Mouse (Mus musculus): ENCODE measurements around the gene Mcrs1. TPM values are rescaled to one million over a fixed set of nuclear protein-coding genes. Genes with fewer than 3 reads are reported as not detected.

The Mcrs1 gene
- polyA plus RNA-seq, 1 experiment = 113 TPM

DNA sequence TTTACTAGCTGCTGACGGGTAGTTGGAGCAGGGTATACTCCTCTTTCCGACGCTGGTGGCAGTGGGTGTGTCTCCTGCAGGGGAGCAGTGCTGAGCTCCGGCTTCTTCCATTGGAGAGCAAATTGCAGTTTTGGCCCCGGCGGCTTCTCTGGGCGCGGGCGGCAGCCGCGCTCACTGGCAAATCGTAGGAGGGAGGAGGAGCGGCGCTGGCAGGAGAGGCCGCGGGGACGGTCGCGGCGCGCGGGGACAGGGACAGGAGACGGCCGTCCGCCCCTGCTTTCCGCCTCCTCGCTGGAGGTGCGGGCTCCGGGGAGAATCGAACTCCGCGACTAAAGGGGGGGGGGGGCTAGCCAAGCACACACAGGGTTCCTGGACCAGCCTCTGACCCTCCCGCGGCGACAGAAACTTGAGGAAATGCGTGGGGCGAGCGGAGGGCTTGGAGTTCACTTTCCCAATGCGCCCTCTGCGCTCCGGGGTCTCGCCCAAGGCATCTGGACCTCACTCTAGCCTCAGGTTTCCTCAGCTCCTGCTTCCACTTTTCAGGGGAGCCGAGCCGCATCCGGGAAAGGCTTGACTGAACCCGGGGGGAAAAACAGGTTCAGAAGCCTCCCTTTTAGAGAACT, 28.1 kb downstream of the Mcrs1 start:
- peak overlapping the region; percentile 75 for H3K4me3 ChIP-seq (ENCODE audit: control insufficient read depth, low read depth, low read length)
- H3K4me1 ChIP-seq (ENCODE audit: control insufficient read depth, insufficient read depth, low read length) = peaks cover 19% of the 10 kb centered on the region
- H3K27ac ChIP-seq (ENCODE audit: control insufficient read depth, insufficient read depth, low read depth, low read length) = no peak overlapping the region
- no peaks in the 10 kb centered on the region for H3K36me3 ChIP-seq (ENCODE audit: control insufficient read depth, insufficient read depth, low read length)
- TF ChIP-seq POLR2A (IDR thresholded peaks at IDR 0.05; ENCODE audit: control insufficient read depth, low read depth, low read length) (no peak), CTCF (IDR thresholded peaks at IDR 0.05; ENCODE audit: control insufficient read depth, insufficient read depth, insufficient replicate concordance, low read depth, low read length) (no peak)
- no peaks in the 10 kb centered on the region; the same call in 1 of the 2 replicates for H3K27me3 ChIP-seq (ENCODE audit: control insufficient read depth, insufficient read depth, low read length)

DNA sequence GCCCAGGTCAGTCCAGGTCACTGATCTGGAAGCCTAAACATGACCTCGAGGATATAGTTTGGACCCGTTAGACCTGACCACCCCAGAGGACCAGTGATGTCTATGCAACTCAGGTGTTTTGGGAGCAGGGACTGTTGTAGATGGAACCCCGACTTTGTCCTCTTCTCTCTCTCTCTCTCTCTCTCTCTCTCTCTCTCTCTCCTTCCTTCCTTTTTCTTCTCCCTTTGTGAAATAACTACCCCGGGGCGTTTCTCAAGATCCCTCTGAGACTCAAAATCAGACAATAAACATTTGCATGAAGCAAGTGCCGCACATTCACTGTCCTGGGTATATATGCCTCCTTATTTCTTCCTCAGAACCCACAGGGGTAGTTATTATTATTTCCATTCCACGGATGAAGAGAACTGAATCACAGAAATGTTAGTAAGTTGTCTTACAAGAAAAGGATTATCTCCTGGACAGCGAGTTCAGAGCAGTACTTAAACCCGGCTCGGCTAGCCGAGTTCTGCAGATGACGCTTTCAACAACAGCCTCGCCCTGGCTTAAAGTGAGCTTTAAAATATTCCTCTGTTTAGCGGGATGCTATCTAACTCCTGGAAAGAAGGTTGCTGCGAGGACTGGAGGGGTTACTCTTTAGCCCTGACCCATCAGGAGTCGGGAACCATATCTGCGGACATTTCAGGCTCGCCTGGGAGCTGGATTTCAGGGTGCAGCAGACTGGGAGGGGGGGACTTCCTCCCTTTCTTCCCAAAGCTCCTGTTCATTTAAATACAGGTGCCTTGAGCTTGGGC, 28.8 kb downstream of the Mcrs1 start:
- Histone ChIP-seq H3K27ac (ENCODE audit: control insufficient read depth, insufficient read depth, low read depth, low read length) (no peak overlapping the region), H3K4me3 (ENCODE audit: control insufficient read depth, low read depth, low read length) (no peak overlapping the region; the same call in 1 of the 2 replicates), H3K27me3 (ENCODE audit: control insufficient read depth, insufficient read depth, low read length) (no peaks in the 10 kb centered on the region; the same call in 1 of the 2 replicates)

DNA sequence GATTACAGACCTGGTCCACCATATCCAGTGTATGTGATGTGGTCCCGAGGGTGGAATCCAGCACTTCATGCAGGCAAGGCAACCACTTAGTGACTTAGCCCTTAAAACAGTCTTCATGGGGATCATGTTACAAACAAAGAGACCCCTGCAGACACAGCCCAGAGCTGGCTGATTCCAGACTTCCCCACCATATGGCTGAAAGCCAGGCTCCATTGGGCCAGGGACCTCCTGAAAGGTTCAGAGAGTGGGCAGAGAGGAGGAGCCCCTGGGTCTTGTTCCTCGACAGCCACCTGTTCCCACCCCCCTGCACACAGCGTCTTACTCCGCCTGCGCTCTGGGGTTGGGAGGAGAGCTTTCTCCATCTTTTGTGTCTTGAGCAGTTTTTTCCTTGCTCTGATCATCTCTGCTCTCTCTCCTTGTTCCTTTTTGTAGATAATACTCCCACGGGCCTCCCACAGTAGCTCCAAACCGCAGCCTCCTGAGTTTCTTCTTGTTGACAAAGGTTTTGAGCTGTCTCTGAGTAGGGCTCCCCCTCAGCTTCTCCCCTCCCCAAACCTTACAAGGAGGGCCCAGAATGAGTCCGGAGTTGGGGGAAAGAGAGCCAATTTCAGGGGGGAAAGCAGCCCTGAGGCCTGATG, 30.3 kb downstream of the Mcrs1 start:
- Histone ChIP-seq H3K4me3 (ENCODE audit: control insufficient read depth, low read depth, low read length) (no peak overlapping the region), H3K27ac (ENCODE audit: control insufficient read depth, insufficient read depth, low read depth, low read length) (no peak overlapping the region), H3K36me3 (ENCODE audit: control insufficient read depth, insufficient read depth, low read length) (no peaks in the 10 kb centered on the region), H3K27me3 (ENCODE audit: control insufficient read depth, insufficient read depth, low read length) (no peaks in the 10 kb centered on the region; the same call in 1 of the 2 replicates), H3K4me1 (ENCODE audit: control insufficient read depth, insufficient read depth, low read length) (peaks cover 19% of the 10 kb centered on the region)
- no peak for TF ChIP-seq POLR2A (IDR thresholded peaks at IDR 0.05; ENCODE audit: control insufficient read depth, low read depth, low read length)
- TF ChIP-seq CTCF (IDR thresholded peaks at IDR 0.05; ENCODE audit: control insufficient read depth, insufficient read depth, insufficient replicate concordance, low read depth, low read length) = no peak

More for the DNA sequence above, 28.8 kb downstream of the Mcrs1 start:
- TF ChIP-seq POLR2A (IDR thresholded peaks at IDR 0.05; ENCODE audit: control insufficient read depth, low read depth, low read length) = no peak
- no peak for TF ChIP-seq CTCF (IDR thresholded peaks at IDR 0.05; ENCODE audit: control insufficient read depth, insufficient read depth, insufficient replicate concordance, low read depth, low read length)
- H3K4me1 ChIP-seq (ENCODE audit: control insufficient read depth, insufficient read depth, low read length) = peaks cover 19% of the 10 kb centered on the region
- H3K36me3 ChIP-seq (ENCODE audit: control insufficient read depth, insufficient read depth, low read length) = no peaks in the 10 kb centered on the region

DNA sequence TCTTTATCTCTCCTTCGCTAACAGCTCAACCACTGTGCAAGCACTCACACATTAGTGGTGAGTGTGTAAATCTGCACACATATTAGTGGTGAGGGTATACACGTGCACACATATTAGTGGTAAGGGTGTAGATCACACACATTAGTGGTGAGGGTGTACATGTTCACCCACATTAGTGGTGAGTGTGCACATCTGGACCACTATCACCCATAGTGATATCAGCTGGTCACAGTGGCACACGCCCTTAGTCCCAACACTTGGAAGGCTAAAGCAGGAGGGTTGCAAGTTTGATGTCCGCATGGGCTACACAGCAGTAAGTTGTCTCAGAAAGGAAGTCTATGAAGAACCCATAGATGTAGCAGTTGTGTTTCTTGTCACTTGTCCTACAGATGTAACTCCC, 34.1 kb downstream of the Mcrs1 start:
- no peak overlapping the region for H3K4me3 ChIP-seq (ENCODE audit: control insufficient read depth, low read depth, low read length)
- no peak overlapping the region for H3K27ac ChIP-seq (ENCODE audit: control insufficient read depth, insufficient read depth, low read depth, low read length)
- H3K27me3 ChIP-seq (ENCODE audit: control insufficient read depth, insufficient read depth, low read length) = no peaks in the 10 kb centered on the region
- no peaks in the 10 kb centered on the region for H3K36me3 ChIP-seq (ENCODE audit: control insufficient read depth, insufficient read depth, low read length)
- TF ChIP-seq POLR2A (IDR thresholded peaks at IDR 0.05; ENCODE audit: control insufficient read depth, low read depth, low read length) (no peak), CTCF (IDR thresholded peaks at IDR 0.05; ENCODE audit: control insufficient read depth, insufficient read depth, insufficient replicate concordance, low read depth, low read length) (no peak)
- H3K4me1 ChIP-seq (ENCODE audit: control insufficient read depth, insufficient read depth, low read length) = no peaks in the 10 kb centered on the region; the same call in 1 of the 2 replicates

DNA sequence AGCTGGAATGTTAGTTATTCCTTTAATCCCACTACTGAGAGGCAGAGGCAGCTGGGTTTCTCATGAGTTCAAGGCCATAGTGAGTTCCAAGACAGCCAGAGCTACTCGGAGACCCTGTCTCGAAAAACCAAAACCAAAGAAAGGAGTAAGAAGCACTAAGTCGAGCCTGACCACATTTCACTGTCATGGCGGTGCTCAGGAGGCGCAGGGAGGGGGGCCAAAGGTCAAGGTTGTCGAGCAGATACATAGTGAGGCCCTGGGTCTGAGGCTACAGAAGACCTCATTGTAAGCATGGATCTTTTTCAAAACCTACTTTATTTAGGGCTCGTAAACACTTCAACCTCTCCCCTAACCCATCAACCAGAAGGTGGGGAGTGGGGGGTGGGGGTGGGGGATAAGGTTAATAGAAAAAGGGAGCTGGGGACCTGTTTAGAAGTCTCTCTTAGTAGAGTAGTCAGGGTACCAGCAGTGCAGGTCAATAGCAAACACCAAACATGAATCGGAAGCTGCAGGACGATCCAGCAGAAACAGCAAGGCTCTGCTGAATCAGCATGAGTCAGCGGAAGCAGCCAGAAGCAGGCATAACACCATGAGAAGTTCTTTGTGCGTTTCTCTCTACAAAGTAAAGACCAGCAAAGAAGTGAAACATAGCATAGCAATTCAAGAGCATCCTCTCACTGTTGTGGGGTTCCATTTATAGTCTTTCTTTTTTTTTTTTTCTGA, 35.9 kb downstream of the Mcrs1 start:
- H3K4me3 ChIP-seq (ENCODE audit: control insufficient read depth, low read depth, low read length) = no peak overlapping the region
- TF ChIP-seq CTCF (IDR thresholded peaks at IDR 0.05; ENCODE audit: control insufficient read depth, insufficient read depth, insufficient replicate concordance, low read depth, low read length) (no peak), POLR2A (IDR thresholded peaks at IDR 0.05; ENCODE audit: control insufficient read depth, low read depth, low read length) (no peak)
- H3K36me3 ChIP-seq (ENCODE audit: control insufficient read depth, insufficient read depth, low read length) = no peaks in the 10 kb centered on the region
- no peaks in the 10 kb centered on the region for H3K4me1 ChIP-seq (ENCODE audit: control insufficient read depth, insufficient read depth, low read length)
- no peak overlapping the region for H3K27ac ChIP-seq (ENCODE audit: control insufficient read depth, insufficient read depth, low read depth, low read length)
- H3K27me3 ChIP-seq (ENCODE audit: control insufficient read depth, insufficient read depth, low read length) = no peaks in the 10 kb centered on the region

DNA sequence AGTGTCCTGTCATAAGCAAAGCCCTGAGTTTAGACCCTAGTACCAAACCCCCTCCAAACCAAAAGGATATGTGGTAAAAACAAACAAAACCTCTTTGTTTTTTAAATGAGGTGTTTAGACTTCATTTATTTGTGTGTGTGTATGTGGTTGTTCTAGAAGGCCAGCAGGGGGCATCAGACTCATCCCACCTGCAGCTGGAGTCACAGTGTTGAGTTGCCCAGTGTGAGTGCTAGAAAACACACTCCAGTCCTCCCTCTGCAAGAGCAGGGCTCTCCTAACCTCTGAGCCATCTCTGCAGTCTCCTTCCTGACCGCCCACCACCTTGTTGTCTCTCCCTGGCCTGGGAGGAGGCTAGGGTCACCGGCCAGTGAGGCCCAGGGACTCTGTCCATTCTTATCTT, 36.8 kb downstream of the Mcrs1 start:
- Histone ChIP-seq H3K27ac (ENCODE audit: control insufficient read depth, insufficient read depth, low read depth, low read length) (no peak overlapping the region), H3K4me1 (ENCODE audit: control insufficient read depth, insufficient read depth, low read length) (no peaks in the 10 kb centered on the region), H3K27me3 (ENCODE audit: control insufficient read depth, insufficient read depth, low read length) (no peaks in the 10 kb centered on the region), H3K4me3 (ENCODE audit: control insufficient read depth, low read depth, low read length) (no peak overlapping the region), H3K36me3 (ENCODE audit: control insufficient read depth, insufficient read depth, low read length) (no peaks in the 10 kb centered on the region; the same call in 1 of the 2 replicates)
- TF ChIP-seq POLR2A (IDR thresholded peaks at IDR 0.05; ENCODE audit: control insufficient read depth, low read depth, low read length) (no peak), CTCF (IDR thresholded peaks at IDR 0.05; ENCODE audit: control insufficient read depth, insufficient read depth, insufficient replicate concordance, low read depth, low read length) (peak; percentile 39; the same call in 1 of the 2 replicates)
